Mouse (Mus musculus): Measurements from ENCODE around the gene Ube2g2.

DNA sequence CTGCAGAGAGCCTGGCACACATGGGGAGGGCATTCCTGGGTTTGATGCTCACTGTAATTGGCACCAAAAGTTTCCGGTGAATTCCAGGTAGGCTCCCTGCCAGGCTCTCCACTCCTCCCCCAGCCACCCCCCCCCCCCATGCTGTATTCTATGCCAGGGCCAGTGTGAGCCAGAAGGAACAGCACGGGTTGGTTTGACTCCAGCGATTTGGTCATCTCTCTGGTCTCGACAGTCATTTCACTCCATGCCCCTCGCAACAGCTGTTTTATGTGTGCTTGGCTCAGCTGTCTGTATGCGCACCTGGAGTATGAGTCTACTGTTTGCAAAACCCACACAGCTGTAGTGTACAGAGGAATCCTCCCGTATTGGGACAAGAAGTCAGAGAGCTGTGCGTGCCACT lies 44.3 kb downstream of the Ube2g2 start:
- TF ChIP-seq CTCF (conservative IDR thresholded peaks at IDR 0.05; ENCODE audit: low read length) (no peak), POU5F1 (IDR thresholded peaks at IDR 0.05; ENCODE audit: borderline replicate concordance, low read length) (no peak)
